Mouse (Mus musculus): ENCODE measurements around the gene Gja10. TPM values are rescaled to one million over a fixed set of nuclear protein-coding genes. Genes with fewer than 3 reads are reported as not detected.

Gja10 gene
- total and polyA plus RNA-seq, 3 experiments, result 0.13 TPM; not detected in 2

DNA sequence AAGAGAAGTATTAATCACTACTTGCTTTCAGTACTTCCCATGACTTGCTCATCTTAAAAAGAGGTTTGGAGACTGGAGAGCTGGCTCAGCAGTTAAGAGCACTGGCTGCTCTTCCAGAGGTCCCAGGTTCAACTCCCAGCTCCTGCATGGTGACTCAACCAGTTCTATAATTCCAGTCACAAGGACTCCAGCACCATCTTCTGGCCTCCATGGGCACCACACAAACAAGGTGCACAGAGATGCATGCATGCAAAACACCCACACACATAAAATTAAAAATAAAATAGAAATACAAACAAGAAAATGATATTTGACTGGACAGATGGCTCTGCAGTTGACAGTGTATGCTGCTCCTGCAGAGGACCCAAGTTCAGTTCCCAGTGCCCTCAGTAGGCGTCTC lies 28.0 kb downstream of the Gja10 start:
- no peaks in the 10 kb centered on the region for H3K36me3 ChIP-seq (replicated peaks in 1 of 2; ENCODE audit: control insufficient read depth in 1 of 2, insufficient read depth in 1 of 2, low read length in 1 of 2)
- H3K27me3 ChIP-seq (replicated peaks), result no peaks in the 10 kb centered on the region
- H3K4me3 ChIP-seq (replicated peaks in 1 of 3; ENCODE audit: low read depth in 2 of 3, low read length in 2 of 3, poor library complexity in 1 of 3), result no peak overlapping the region
- H3K4me1 ChIP-seq (ENCODE audit: control insufficient read depth in 1 of 2, insufficient read depth in 2 of 2), result peaks cover 3 to 4% of the 10 kb centered on the region in 2 experiments; a peak in 2 of 4 replicates
- dilution Hi-C loops (cut with MboI; ENCODE audit: extremely low pct_ligation_motif_present, extremely low pct_unique_long_range_greater_than_20kb, low sequenced_read_pairs), result no loop called here
- TF ChIP-seq CTCF (conservative IDR thresholded peaks at IDR 0.05 in 1 of 2, IDR thresholded peaks at IDR 0.05 in 1 of 2; ENCODE audit: low read depth in 2 of 2, low read length in 2 of 2) (peak in 1 of 2 experiments; percentile 42; a peak in 2 of 4 replicates), KAT2A (IDR thresholded peaks at IDR 0.05; ENCODE audit: insufficient replicate concordance, low read length) (no peak), RAD21 (IDR thresholded peaks at IDR 0.05; ENCODE audit: low read depth, low read length) (peak; percentile 48)
- no peaks in the 10 kb centered on the region for H3K9me3 ChIP-seq (replicated peaks; ENCODE audit: low read length)
- no peak for DNase-seq (ENCODE audit: extremely low read depth)
- in situ Hi-C loops (cut with MboI; ENCODE audit: low pct_ligation_motif_present, low pct_unique_long_range_greater_than_20kb, low sequenced_read_pairs), result no loop called here
- no peak overlapping the region for H3K4me2 ChIP-seq (ENCODE audit: insufficient read depth, low read depth, poor library complexity, severe bottlenecking)
- H3K79me2 ChIP-seq (replicated peaks; ENCODE audit: control insufficient read depth, extremely low read depth, insufficient read depth, poor library complexity, severe bottlenecking), result no peaks in the 10 kb centered on the region
- H3K9ac ChIP-seq (ENCODE audit: insufficient read depth, low read depth), result no peak overlapping the region
- no peak overlapping the region for H3K27ac ChIP-seq (ENCODE audit: insufficient read depth, low read depth)

DNA sequence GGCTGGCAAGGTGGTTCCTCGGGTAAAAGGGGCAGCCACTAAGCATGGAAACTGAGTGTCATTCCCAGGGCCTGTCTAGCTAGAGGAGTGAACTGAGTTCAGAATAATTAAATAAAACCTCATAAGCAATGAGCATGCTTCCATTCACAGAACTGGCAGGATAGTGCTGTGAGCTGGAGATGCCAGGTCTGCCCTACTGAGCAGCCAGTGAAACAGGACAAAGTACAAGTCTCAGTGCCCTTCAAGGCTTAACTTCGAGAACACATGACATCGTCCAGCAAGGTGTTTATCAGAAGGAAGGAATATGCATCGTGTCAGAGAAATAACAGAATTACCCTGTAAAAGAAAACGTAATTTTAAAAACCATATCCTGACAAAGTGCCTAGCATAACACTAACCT lies 29.0 kb downstream of the Gja10 start:
- DNase-seq (ENCODE audit: extremely low read depth), result no peak
- no peak overlapping the region for H3K27ac ChIP-seq (ENCODE audit: insufficient read depth, low read depth)
- peaks cover 3 to 4% of the 10 kb centered on the region in 2 experiments; a peak in 2 of 4 replicates for H3K4me1 ChIP-seq (ENCODE audit: control insufficient read depth in 1 of 2, insufficient read depth in 2 of 2)
- H3K36me3 ChIP-seq (replicated peaks in 1 of 2; ENCODE audit: control insufficient read depth in 1 of 2, insufficient read depth in 1 of 2, low read length in 1 of 2), result no peaks in the 10 kb centered on the region
- H3K79me2 ChIP-seq (replicated peaks; ENCODE audit: control insufficient read depth, extremely low read depth, insufficient read depth, poor library complexity, severe bottlenecking), result no peaks in the 10 kb centered on the region
- dilution Hi-C loops (cut with MboI; ENCODE audit: extremely low pct_ligation_motif_present, extremely low pct_unique_long_range_greater_than_20kb, low sequenced_read_pairs), result no loop called here
- TF ChIP-seq PAX5 (IDR thresholded peaks at IDR 0.05; ENCODE audit: low read length), result no peak
- no peak for TF ChIP-seq UBTF (IDR thresholded peaks at IDR 0.05; ENCODE audit: low read depth, low read length)
- no peak for TF ChIP-seq RCOR1 (conservative IDR thresholded peaks at IDR 0.05; ENCODE audit: low read depth, low read length)
- TF ChIP-seq USF1 (IDR thresholded peaks at IDR 0.05; ENCODE audit: low read depth, low read length), result no peak
- TF ChIP-seq IRF4 (IDR thresholded peaks at IDR 0.05; ENCODE audit: low read depth, low read length), result no peak
- no peak for TF ChIP-seq ZC3H11A (IDR thresholded peaks at IDR 0.05; ENCODE audit: low read depth, low read length)
- no peak for TF ChIP-seq POLR2A (IDR thresholded peaks at IDR 0.05; ENCODE audit: low read depth, low read length)
- no peak for TF ChIP-seq MYC (IDR thresholded peaks at IDR 0.05; ENCODE audit: low read depth, low read length)
- TF ChIP-seq CHD2 (IDR thresholded peaks at IDR 0.05; ENCODE audit: low read length), result no peak
- TF ChIP-seq TBP (conservative IDR thresholded peaks at IDR 0.05; ENCODE audit: low read depth, low read length), result no peak
- no peak for TF ChIP-seq E2F4 (IDR thresholded peaks at IDR 0.05; ENCODE audit: insufficient replicate concordance, low read depth, low read length)
- TF ChIP-seq BHLHE40 (IDR thresholded peaks at IDR 0.05; ENCODE audit: low read depth, low read length), result no peak
- no peak for TF ChIP-seq ZNF384 (IDR thresholded peaks at IDR 0.05; ENCODE audit: low read depth, low read length)
- no peak for TF ChIP-seq EP300 (IDR thresholded peaks at IDR 0.05; ENCODE audit: low read length)
- H3K27me3 ChIP-seq (replicated peaks), result no peaks in the 10 kb centered on the region
- H3K9ac ChIP-seq (ENCODE audit: insufficient read depth, low read depth), result no peak overlapping the region
- no peaks in the 10 kb centered on the region for H3K9me3 ChIP-seq (replicated peaks; ENCODE audit: low read length)
- no peak overlapping the region for H3K4me3 ChIP-seq (replicated peaks in 1 of 3; ENCODE audit: low read depth in 2 of 3, low read length in 2 of 3, poor library complexity in 1 of 3)
- in situ Hi-C loops (cut with MboI; ENCODE audit: low pct_ligation_motif_present, low pct_unique_long_range_greater_than_20kb, low sequenced_read_pairs), result no loop called here
- H3K4me2 ChIP-seq (ENCODE audit: insufficient read depth, low read depth, poor library complexity, severe bottlenecking), result no peak overlapping the region
